In genomic region chr8:58523443-58523842, GRCm38 (mm10) we compare ENCODE assay signal across 27 mouse cellular contexts.
DNase-seq lines count a peak whose midpoint lies in the region; ATAC-seq and TF ChIP-seq lines count a peak whose summit lies in the region.
"Had no signal": no experiment of that assay in that cellular context is flagged by ENCODE, and none has a peak within 500 bp of the region (broad histone marks: within the 10 kb centered on the region; RNA-seq: fewer than 3 reads in every experiment).

No protein-coding gene starts in this region.

- no peak overlapping the region for H3K4me2 ChIP-seq in intestine, embryonic 15.5 days (replicated peaks)
- no peak overlapping the region for H3K4me2 ChIP-seq in intestine, postnatal 0 days (replicated peaks; ENCODE audit: low read depth)
- no peak overlapping the region for H3K4me2 ChIP-seq in kidney, embryonic 16.5 days (replicated peaks; ENCODE audit: low read depth, low read length)
- H3K4me2 ChIP-seq: embryonic facial prominence, embryonic 12.5 days; embryonic facial prominence, embryonic 15.5 days; heart, embryonic 13.5 days; hindbrain, embryonic 14.5 days had no signal

- H3K36me3 ChIP-seq in intestine, embryonic 15.5 days = no peaks in the 10 kb centered on the region
- no peaks in the 10 kb centered on the region for H3K36me3 ChIP-seq in intestine, postnatal 0 days (ENCODE audit: control insufficient read depth, insufficient read depth)
- H3K36me3 ChIP-seq in kidney, embryonic 16.5 days (ENCODE audit: insufficient read depth, low read length) = no peaks in the 10 kb centered on the region
- H3K36me3 ChIP-seq: embryonic facial prominence, embryonic 12.5 days; embryonic facial prominence, embryonic 15.5 days; G1E; heart, embryonic 10.5 days; heart, embryonic 13.5 days had no signal

- no peaks in the 10 kb centered on the region for H3K4me1 ChIP-seq in intestine, embryonic 15.5 days (replicated peaks)
- no peaks in the 10 kb centered on the region for H3K4me1 ChIP-seq in intestine, postnatal 0 days (replicated peaks; ENCODE audit: control insufficient read depth, insufficient read depth, low read length)
- no peaks in the 10 kb centered on the region for H3K4me1 ChIP-seq in kidney, embryonic 16.5 days (ENCODE audit: insufficient read depth, low read length)
- H3K4me1 ChIP-seq: embryonic facial prominence, embryonic 12.5 days; embryonic facial prominence, embryonic 15.5 days; heart, embryonic 10.5 days; heart, embryonic 13.5 days had no signal

- peak; percentile 1 for DNase-seq in embryo, embryonic 11.5 days (ENCODE audit: low read depth, low spot score)
- no peak for DNase-seq in embryo, embryonic 10 days (ENCODE audit: low spot score)
- DNase-seq in kidney, adult 18-20 months = no peak
- DNase-seq: adrenal gland, postnatal 10 days; adrenal gland, postnatal 36 days; B cell, adult 2 months; cerebellum, adult 11 months; cerebellum, adult 9-11 months; forebrain, postnatal 0 days; gastrocnemius, postnatal 10 days; gastrocnemius, postnatal 36 days; heart, adult 2 months; heart, postnatal 14 days; heart, postnatal 4 days had no signal

- 18% methylated on average over 1 of the region's 1 CpGs for WGBS in intestine, embryonic 15.5 days
- WGBS in intestine, postnatal 0 days = 32% methylated on average over 1 of the region's 1 CpGs
- WGBS in kidney, embryonic 16.5 days = 6% methylated on average over 1 of the region's 1 CpGs

- H3K9ac ChIP-seq in intestine, embryonic 15.5 days = no peak overlapping the region
- H3K9ac ChIP-seq in intestine, postnatal 0 days (ENCODE audit: low read depth, low read length) = no peak overlapping the region
- H3K9ac ChIP-seq in kidney, embryonic 16.5 days (replicated peaks; ENCODE audit: low read length) = no peak overlapping the region
- H3K9ac ChIP-seq: embryonic facial prominence, embryonic 12.5 days; embryonic facial prominence, embryonic 15.5 days; forebrain, postnatal 0 days; heart, embryonic 13.5 days; hindbrain, embryonic 14.5 days had no signal

- no peak overlapping the region for H3K4me3 ChIP-seq in intestine, embryonic 15.5 days (replicated peaks)
- no peak overlapping the region for H3K4me3 ChIP-seq in intestine, postnatal 0 days (ENCODE audit: low read depth, low read length)
- no peak overlapping the region for H3K4me3 ChIP-seq in kidney, embryonic 16.5 days (ENCODE audit: low read length)
- H3K4me3 ChIP-seq: embryonic facial prominence, embryonic 12.5 days; embryonic facial prominence, embryonic 15.5 days; heart, adult 2 months; heart, embryonic 10.5 days; heart, embryonic 13.5 days had no signal

- no peaks in the 10 kb centered on the region for H3K9me3 ChIP-seq in intestine, embryonic 15.5 days
- no peaks in the 10 kb centered on the region for H3K9me3 ChIP-seq in intestine, postnatal 0 days (ENCODE audit: control insufficient read depth)
- H3K9me3 ChIP-seq in kidney, embryonic 16.5 days (ENCODE audit: low read length) = no peaks in the 10 kb centered on the region
- H3K9me3 ChIP-seq: embryonic facial prominence, embryonic 12.5 days; embryonic facial prominence, embryonic 15.5 days; G1E; heart, embryonic 10.5 days; heart, embryonic 13.5 days had no signal

- no peaks in the 10 kb centered on the region for H3K27me3 ChIP-seq in intestine, embryonic 15.5 days (replicated peaks)
- H3K27me3 ChIP-seq in intestine, postnatal 0 days (replicated peaks; ENCODE audit: control insufficient read depth, insufficient read depth, low read length) = no peaks in the 10 kb centered on the region
- no peaks in the 10 kb centered on the region for H3K27me3 ChIP-seq in kidney, embryonic 16.5 days (ENCODE audit: insufficient read depth, low read length)
- H3K27me3 ChIP-seq: CH12.LX; embryonic facial prominence, embryonic 12.5 days; embryonic facial prominence, embryonic 15.5 days; heart, embryonic 13.5 days; Patski had no signal

- no peak for TF ChIP-seq CTCF in intestine, postnatal 0 days (IDR thresholded peaks at IDR 0.05; ENCODE audit: low read depth)

- H3K27ac ChIP-seq in intestine, embryonic 15.5 days = no peak overlapping the region
- H3K27ac ChIP-seq in intestine, postnatal 0 days (ENCODE audit: low read depth, low read length) = no peak overlapping the region
- no peak overlapping the region for H3K27ac ChIP-seq in kidney, embryonic 16.5 days (ENCODE audit: low read length)
- H3K27ac ChIP-seq: embryonic facial prominence, embryonic 12.5 days; embryonic facial prominence, embryonic 15.5 days; heart, adult 2 months; heart, embryonic 10.5 days; heart, embryonic 13.5 days; hindbrain, postnatal 0 days had no signal

- ATAC-seq in intestine, embryonic 15.5 days = peak; percentile 49; the same call in 1 of the 2 replicates
- no peak for ATAC-seq in intestine, postnatal 0 days
- peak; percentile 69; the same call in 1 of the 2 replicates for ATAC-seq in kidney, embryonic 16.5 days (ENCODE audit: low FRiP score, low TSS enrichment)
- ATAC-seq: forebrain, embryonic 14.5 days; forebrain, postnatal 0 days; hindbrain, postnatal 0 days; Patski had no signal
